Mouse (Mus musculus): Measurements from ENCODE around the gene Flt4.
A peak's percentile ranks its signal among the peaks of the same experiment; 100 is the strongest.

GRCm38 (mm10) chr11:49636449-49636848 lies 27.4 kb downstream of the Flt4 start:
- peak; percentile 99 for TF ChIP-seq CTCF (IDR thresholded peaks at IDR 0.05; ENCODE audit: low read depth, low read length)
- TF ChIP-seq POLR2A (IDR thresholded peaks at IDR 0.05; ENCODE audit: insufficient read depth, low read length): no peak
- TF ChIP-seq EP300 (IDR thresholded peaks at IDR 0.05; ENCODE audit: insufficient read depth, low read depth, low read length): no peak

Data from ES-Bruce4 (cell line).